Mouse (Mus musculus) neural tube, embryonic 14.5 days (tissue): ENCODE measurements around the gene Ankrd11. TPM values are rescaled to one million over a fixed set of nuclear protein-coding genes. Genes with fewer than 3 reads are reported as not detected.

Source experiments
- ATAC-seq: fragments of 200-750 bp; cut with Nextera tagmentation; 2 replicates; pipeline ENCODE4 v1.8.0; 2017; ENCODE audit warnings: low read depth, mild to moderate bottlenecking, moderate TSS enrichment, moderate library complexity
- H3K27ac ChIP-seq: fragments of 300-500 bp; sonication (generic); 2 replicates; pipeline ENCODE4 v1.5.1; 2014; ENCODE audit warnings: low read depth, mild to moderate bottlenecking, control low read depth, low read length, moderate library complexity, mixed read lengths
- H3K27me3 ChIP-seq: fragments of 300-500 bp; sonication (generic); 2 replicates; pipeline ENCODE4 v1.6.1; 2014; ENCODE audit warnings: low read length; ENCODE audit not compliant: control insufficient read depth, insufficient read depth
- H3K36me3 ChIP-seq: fragments of 300-500 bp; sonication (generic); 2 replicates; pipeline ENCODE4 v1.6.1; 2014; ENCODE audit warnings: low read length, mixed read lengths; ENCODE audit not compliant: control insufficient read depth, insufficient read depth
- H3K4me1 ChIP-seq: fragments of 300-500 bp; sonication (generic); 2 replicates; pipeline ENCODE4 v1.6.1; 2014; ENCODE audit warnings: low read length; ENCODE audit not compliant: control insufficient read depth, insufficient read depth
- H3K4me2 ChIP-seq: fragments of 300-500 bp; sonication (generic); 2 replicates; pipeline ENCODE4 v1.6.1; 2014; ENCODE audit warnings: mild to moderate bottlenecking, low read depth, low read length, control low read depth
- H3K4me3 ChIP-seq: fragments of 300-500 bp; sonication (generic); 2 replicates; pipeline ENCODE4 v1.5.1; 2014; ENCODE audit warnings: low read depth, low read length, control low read depth, mixed read lengths
- H3K9ac ChIP-seq: fragments of 300-500 bp; sonication (generic); replicated peaks from 2 replicates; pipeline ENCODE4 v1.6.1; 2014; ENCODE audit warnings: low read depth, mild to moderate bottlenecking, control low read depth, low read length, mixed read lengths
- H3K9me3 ChIP-seq: fragments of 300-500 bp; sonication (generic); 2 replicates; pipeline ENCODE4 v1.6.1; 2016; ENCODE audit warnings: low read length; ENCODE audit not compliant: control insufficient read depth
- WGBS: fragments of 180-500 bp; shearing (Covaris S2); extraction: QIAGEN DNeasy Blood & Tissue Kit; methylation state at CpG from one replicate; pipeline ENCODE4 v1.1.7; 2014; 5-methylcytosine and 5-hydroxymethylcytosine counted together
- polyA plus RNA-seq: library from polyadenylated mRNA; unstranded; fragments of >200 nt; fragmentation: Nextera tagmentation; extraction: Ambion mirVana; gene quantifications from 2 replicates; pipeline ENCODE4 v1.2.1, GENCODE M21; 2014

The Ankrd11 gene
- 43.8 and 46.5 TPM in 2 replicates for polyA plus RNA-seq

GRCm38 (mm10) chr8:123042158-123042973 is at the start of gene Ankrd11:
TSS of gene Ankrd11 (minus strand) at chr8:123042277.
- Histone ChIP-seq H3K9me3 (no peaks in the 10 kb centered on the region), H3K27ac (peak within 1 kb of the TSS; percentile 93), H3K4me3 (peak within 1 kb of the TSS; percentile 99), H3K4me1 (peaks cover 30% of the 10 kb centered on the region), H3K36me3 (no peaks in the 10 kb centered on the region), H3K4me2 (peak within 1 kb of the TSS; percentile 77), H3K27me3 (no peaks in the 10 kb centered on the region), H3K9ac (peak within 1 kb of the TSS; percentile 97)
- peak; percentile 97 for ATAC-seq
- WGBS, result under 1% methylated on average over 90 of the region's 91 CpGs

GRCm38 (mm10) chr8:123087289-123087688 is 45.2 kb upstream of the Ankrd11 start:
- H3K27me3 ChIP-seq, result no peaks in the 10 kb centered on the region
- ATAC-seq, result no peak
- no peak overlapping the region for H3K4me3 ChIP-seq
- H3K4me1 ChIP-seq, result no peaks in the 10 kb centered on the region
- H3K9me3 ChIP-seq, result no peaks in the 10 kb centered on the region
- peaks cover 66% of the 10 kb centered on the region for H3K36me3 ChIP-seq
- no peak overlapping the region for H3K4me2 ChIP-seq
- WGBS, result 90% methylated on average over 9 of the region's 9 CpGs
- no peak overlapping the region for H3K9ac ChIP-seq
- H3K27ac ChIP-seq, result no peak overlapping the region

- Histone ChIP-seq H3K9me3 (no peaks in the 10 kb centered on the region), H3K36me3 (peaks cover 61% of the 10 kb centered on the region), H3K4me2 (no peak overlapping the region), H3K27me3 (no peaks in the 10 kb centered on the region), H3K9ac (no peak overlapping the region), H3K4me1 (no peaks in the 10 kb centered on the region), H3K27ac (no peak overlapping the region), H3K4me3 (no peak overlapping the region)
- ATAC-seq, result no peak
- WGBS, result 87% methylated on average over 12 of the region's 12 CpGs
These were observed 41.5 kb upstream of the Ankrd11 start for GRCm38 (mm10) chr8:123083610-123084009.

- H3K4me3 ChIP-seq, result no peak overlapping the region
- ATAC-seq, result no peak
- no peaks in the 10 kb centered on the region for H3K27me3 ChIP-seq
- no peak overlapping the region for H3K4me2 ChIP-seq
- H3K4me1 ChIP-seq, result no peaks in the 10 kb centered on the region
- no peak overlapping the region for H3K9ac ChIP-seq
- 87% methylated on average over 6 of the region's 6 CpGs for WGBS
- peaks cover 60% of the 10 kb centered on the region for H3K36me3 ChIP-seq
- H3K9me3 ChIP-seq, result no peaks in the 10 kb centered on the region
- no peak overlapping the region for H3K27ac ChIP-seq
These were observed 40.9 kb upstream of the Ankrd11 start for GRCm38 (mm10) chr8:123082993-123083392.

GRCm38 (mm10) chr8:123077213-123077612 is 35.1 kb upstream of the Ankrd11 start:
- H3K4me2 ChIP-seq, result no peak overlapping the region
- H3K36me3 ChIP-seq, result peaks cover 56% of the 10 kb centered on the region

GRCm38 (mm10) chr8:123071176-123071575 is 29.1 kb upstream of the Ankrd11 start:
- peaks cover 9% of the 10 kb centered on the region for H3K4me1 ChIP-seq
- H3K4me2 ChIP-seq, result no peak overlapping the region
- H3K36me3 ChIP-seq, result peaks cover 22% of the 10 kb centered on the region
- H3K9me3 ChIP-seq, result no peaks in the 10 kb centered on the region
- H3K27ac ChIP-seq, result no peak overlapping the region
- no peak overlapping the region for H3K4me3 ChIP-seq
- 77% methylated on average over 4 of the region's 4 CpGs for WGBS
- H3K9ac ChIP-seq, result no peak overlapping the region
- ATAC-seq, result no peak
- H3K27me3 ChIP-seq, result no peaks in the 10 kb centered on the region

More at GRCm38 (mm10) chr8:123077213-123077612, 35.1 kb upstream of the Ankrd11 start:
- Histone ChIP-seq H3K4me3 (no peak overlapping the region), H3K9ac (no peak overlapping the region), H3K4me1 (no peaks in the 10 kb centered on the region), H3K27ac (no peak overlapping the region), H3K27me3 (no peaks in the 10 kb centered on the region), H3K9me3 (no peaks in the 10 kb centered on the region)
- ATAC-seq, result no peak
- WGBS, result 93% methylated on average over 6 of the region's 6 CpGs

GRCm38 (mm10) chr8:123066101-123066683 is 24.1 kb upstream of the Ankrd11 start:
- no peaks in the 10 kb centered on the region for H3K27me3 ChIP-seq
- 40% methylated on average over 7 of the region's 7 CpGs for WGBS
- peak overlapping the region; percentile 89 for H3K4me3 ChIP-seq
- H3K4me2 ChIP-seq, result peak overlapping the region; percentile 85
- H3K36me3 ChIP-seq, result no peaks in the 10 kb centered on the region
- peak overlapping the region; percentile 89 for H3K9ac ChIP-seq
- peaks cover 22% of the 10 kb centered on the region for H3K4me1 ChIP-seq
- no peaks in the 10 kb centered on the region for H3K9me3 ChIP-seq
- H3K27ac ChIP-seq, result peak overlapping the region; percentile 84
- ATAC-seq, result no peak

GRCm38 (mm10) chr8:123065214-123066100 is 23.4 kb upstream of the Ankrd11 start:
- no peaks in the 10 kb centered on the region for H3K9me3 ChIP-seq
- peak overlapping the region; percentile 84 for H3K27ac ChIP-seq
- WGBS, result under 1% methylated on average over 83 of the region's 84 CpGs
- no peaks in the 10 kb centered on the region for H3K36me3 ChIP-seq
- no peaks in the 10 kb centered on the region for H3K27me3 ChIP-seq
- peak overlapping the region; percentile 85 for H3K4me2 ChIP-seq
- H3K4me3 ChIP-seq, result peak overlapping the region; percentile 89
- ATAC-seq, result peak; percentile 97
- peaks cover 22% of the 10 kb centered on the region for H3K4me1 ChIP-seq
- peak overlapping the region; percentile 89 for H3K9ac ChIP-seq
